Mouse (Mus musculus): ENCODE results near the gene Ppp1r3e.

Ppp1r3e gene

DNA sequence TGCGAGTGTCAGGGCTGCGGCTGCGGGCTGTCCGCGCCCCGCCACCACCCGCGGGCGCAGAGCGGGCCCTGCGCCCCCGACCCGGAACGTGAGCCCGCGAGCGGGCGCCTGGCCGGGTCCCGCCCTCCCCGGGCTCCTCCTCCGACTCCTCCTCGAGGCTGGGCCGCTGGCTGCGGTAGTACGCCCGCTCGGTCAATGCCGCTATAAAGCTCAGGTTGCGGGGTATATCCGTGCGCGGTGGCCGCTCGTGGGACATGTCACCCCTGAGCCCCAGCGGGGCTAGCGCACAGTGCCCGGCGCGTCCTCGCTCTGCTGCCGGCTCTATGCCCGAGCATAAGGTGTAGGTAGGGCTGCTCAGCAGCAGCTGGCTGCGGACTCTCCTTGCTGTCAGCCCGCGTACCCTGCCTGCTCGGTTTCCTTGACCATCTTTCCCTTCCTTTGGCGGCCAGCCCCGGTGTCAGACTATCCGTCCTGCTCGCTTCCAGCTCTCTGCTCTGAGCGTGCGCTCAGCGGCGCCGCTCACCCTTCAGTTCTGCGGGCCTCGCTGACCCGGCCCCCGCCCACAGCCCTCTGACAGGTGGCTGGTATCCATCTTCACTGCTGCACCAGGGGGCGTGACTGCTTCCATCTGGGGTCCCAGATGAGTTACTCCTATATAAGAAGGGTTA lies at the start of gene Ppp1r3e:
Ppp1r3e (minus strand) TSS at position 503 of the 668 bp plus-strand sequence.
- DNase-seq: peak; percentile 77 to 81

DNA sequence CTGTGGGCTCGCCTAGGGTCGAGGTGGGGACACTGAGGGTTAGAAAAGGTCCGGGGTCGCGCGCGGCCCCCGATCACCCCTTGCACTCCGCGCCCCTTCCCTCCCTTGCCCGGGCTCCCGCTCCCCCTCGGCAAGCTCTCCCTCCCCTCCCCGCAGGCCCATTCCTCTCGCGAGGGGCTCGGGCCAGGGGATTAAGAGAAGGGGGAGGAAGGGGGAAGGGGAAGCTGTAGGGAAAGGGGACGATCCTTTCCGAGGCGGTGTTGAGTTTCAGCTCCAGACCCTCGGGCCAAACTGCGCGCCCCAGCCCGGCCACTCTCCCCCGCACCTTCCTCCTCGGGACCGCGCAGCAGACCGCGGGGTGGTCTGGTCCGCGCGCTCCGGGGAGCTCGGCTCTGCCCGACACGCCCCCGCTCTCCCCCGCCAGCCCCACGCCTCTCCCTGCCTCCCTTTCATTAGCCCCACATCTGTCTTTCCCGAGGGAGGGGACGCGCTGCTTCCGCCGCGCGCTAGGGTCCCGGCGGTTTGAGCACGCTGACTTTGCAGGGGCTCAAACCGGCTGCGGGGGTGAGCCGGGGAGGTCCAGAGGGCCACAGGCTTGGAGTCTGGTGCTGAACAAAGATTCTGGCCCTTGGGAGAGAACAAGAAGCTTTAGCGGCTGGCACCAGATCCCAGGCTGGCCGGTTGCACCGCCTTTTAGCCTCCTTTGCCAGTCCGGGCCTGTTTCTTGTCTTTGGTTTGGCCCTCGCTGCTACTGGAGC lies 49.2 kb upstream of the Ppp1r3e start:
- no peak for DNase-seq

DNA sequence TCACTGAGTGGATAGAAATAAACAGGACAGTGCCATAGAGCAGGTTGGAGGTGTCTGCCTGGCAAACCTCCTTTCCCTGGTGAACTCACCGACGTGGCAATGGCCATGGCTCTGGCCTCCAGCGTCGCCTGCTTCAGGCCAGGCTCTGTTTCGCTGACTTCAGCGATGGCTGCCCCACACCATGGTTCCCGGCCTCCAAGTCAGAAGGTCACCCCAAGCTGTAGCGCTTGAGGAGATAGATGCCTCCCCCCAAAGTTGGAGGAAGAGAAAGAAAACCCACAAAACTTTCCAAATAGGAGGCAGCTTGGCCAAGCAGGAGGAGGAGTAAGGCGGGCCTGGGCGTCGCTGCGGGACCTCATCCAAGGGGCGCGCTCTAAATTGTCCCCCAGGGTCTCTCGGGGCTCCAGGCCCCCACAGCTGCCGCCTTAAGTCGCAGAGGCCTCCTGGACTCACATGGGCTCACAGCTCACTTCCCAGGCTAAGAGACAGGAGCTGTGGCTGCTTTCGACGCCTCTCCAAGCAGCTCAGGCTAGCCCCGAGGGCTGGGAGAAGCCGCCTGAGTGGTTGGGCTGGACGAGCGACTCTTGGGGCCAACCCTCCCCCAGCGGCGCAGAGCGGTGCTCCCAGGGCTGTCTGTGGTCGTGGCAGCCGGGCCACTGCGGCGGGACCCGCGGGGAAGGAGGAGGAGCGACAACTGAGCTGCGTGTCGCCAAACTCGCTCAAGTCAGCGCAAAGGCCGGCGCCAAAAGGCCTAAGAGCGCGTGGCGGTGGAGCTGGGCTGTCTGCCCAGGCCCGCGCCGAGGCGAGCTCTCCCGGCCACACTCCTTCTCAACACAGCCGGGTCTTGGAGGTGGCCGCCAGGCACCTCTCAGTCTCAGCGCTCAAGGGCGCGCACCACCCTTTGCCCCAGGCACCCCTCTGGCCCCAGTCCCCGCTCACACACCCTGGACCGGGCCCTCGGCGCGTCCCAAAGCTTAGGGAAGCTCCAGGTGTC lies 48.3 kb upstream of the Ppp1r3e start, which contains the start of gene Efs:
Efs (minus strand) TSS at position 778 of the 994 bp plus-strand sequence.
- DNase-seq: peak; percentile 42 to 65

DNA sequence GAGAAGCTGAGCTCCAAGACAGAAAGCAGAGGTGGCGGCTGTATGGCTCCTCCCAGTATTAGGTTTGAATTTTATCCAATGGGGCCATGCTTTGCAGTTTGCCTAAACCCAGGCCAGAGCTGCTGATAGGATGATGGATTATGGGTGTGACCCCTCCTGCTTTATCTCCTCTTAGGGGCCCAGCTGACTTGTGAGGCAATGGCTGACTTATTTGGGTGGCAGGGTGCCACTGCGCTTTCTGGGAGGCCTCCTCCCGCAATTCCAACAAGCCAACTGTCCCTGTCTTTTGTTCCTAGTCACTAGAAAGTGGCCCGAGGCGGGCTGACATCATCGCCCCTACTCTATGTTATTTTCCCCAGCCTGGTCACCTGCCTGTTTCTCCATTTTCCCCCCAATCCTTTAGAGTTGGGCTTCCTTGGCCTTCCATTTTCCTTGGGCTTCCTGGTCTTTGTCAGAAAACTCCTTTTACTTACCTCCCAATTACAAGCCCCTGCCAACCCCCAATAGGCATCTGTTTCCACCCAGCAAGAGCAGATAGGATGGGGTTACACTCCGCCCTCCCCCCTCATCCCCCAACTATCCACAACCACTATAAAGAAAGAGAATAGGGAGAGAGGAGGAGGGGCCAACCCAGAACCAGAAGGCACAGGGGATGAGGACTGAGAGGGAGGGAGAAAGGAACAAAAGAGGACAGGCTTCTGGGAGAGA lies 47.4 kb upstream of the Ppp1r3e start:
- no peak for DNase-seq

DNA sequence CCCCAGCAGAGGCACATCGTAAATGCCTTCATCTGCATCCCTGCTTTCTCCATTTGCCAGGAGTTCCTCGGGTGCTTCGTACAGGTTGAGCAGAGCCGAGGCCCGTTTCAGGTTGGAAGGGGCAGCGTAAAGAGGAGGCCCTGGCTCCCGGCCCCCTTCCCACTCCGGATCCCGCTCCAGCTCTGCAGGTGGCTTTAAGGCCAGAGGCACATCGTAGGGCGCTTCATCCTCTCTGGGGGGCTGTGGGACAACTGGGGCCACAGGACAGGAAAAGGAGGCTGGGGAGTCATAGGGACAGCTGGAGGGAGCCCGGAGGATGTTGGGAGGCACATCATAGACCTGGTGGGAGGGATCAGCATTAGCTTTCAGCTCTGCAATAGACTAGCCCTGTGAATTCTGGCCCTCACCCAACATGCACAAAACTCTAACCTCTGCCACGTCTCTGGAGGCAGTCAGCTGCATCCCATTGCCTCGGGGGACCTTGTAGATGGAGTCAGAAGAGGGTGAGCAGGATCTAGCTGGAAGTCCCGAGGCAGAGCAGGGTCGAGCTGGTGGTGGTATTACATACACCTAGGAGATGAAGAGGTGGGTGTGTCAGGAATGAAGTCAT lies 42.8 kb upstream of the Ppp1r3e start:
- no peak for DNase-seq

DNA sequence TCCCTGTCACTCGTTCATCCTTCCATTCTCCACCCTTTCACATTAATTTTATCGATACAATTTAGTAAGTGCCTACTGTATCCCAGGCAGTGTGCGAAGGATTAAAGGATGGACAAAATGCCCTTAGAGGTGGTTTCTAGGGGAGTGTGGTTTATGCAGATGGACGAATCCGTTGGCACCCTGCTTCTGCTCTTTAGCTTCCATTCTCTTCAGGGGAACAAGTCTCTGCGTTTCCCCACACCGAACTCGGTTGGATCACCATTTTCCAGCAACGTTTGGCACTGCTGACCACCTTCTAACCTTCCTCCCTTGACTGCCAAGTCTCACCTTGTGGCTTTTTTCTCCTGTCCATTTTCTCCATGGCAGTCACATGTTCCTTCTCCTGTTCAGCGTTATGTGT lies 36.0 kb upstream of the Ppp1r3e start:
- DNase-seq: peak in 1 of 2 experiments; percentile 47

DNA sequence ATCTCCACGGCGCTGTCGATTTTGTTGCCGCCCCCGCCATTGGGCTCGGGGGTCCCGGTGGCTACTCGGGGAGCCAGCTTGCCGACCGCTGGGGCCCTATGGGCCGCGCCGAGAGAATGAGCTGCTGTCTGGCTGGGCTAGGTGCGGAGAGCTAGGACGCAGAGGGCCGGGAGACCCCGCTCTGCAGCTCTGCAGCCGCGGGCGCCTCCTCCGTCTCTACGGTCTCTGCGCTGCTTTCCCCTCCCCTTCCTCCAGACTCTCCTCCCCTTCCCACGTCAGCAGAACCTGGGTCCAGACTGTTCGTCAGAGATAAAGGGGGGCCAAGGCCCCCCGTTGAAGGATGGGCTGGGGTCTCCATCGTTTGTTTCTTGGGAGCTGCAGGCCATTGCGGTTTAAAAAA lies 35.5 kb upstream of the Ppp1r3e start, which contains the start of gene Slc22a17:
Slc22a17 (minus strand) TSS at position 247 of the 400 bp plus-strand sequence.
- peak; percentile 82 to 86 for DNase-seq

DNA sequence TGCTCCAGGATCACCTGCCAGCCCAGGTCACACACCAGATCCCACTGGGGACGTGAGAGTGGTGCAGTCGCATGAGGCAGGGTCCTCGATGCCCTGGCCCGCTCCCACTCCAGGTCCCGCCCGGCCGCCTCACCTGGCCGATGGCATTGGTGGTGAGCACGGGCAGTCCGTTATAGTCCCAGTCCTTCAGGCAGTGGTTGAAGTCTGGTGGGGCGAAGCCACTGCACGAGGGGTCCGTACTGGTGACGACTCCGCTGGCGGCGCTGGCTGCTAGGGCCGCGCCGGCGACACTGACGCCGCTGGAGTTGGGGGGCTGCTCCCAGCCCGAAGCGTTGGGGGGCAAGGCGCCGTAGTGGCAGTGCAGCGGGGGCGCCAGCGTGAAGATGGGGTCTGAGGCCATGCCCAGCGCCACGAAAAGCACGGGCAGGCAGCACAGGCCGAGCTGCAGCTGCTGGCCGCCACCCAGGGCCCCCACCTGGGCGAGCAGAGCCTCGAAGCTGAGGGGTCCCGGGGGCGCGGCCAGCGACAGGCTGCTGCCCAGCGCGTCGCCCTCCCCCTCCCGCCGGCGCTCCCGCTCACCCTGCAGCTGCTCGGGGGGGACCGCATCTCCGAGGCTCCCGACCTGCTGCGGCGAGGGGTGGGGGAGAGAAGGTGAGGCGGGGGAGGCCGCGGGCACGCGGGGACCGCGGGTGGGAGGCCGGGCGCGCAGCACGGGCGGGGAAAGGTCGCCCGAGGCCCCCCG lies 34.9 kb upstream of the Ppp1r3e start:
- peak; percentile 38 to 48 for DNase-seq

DNA sequence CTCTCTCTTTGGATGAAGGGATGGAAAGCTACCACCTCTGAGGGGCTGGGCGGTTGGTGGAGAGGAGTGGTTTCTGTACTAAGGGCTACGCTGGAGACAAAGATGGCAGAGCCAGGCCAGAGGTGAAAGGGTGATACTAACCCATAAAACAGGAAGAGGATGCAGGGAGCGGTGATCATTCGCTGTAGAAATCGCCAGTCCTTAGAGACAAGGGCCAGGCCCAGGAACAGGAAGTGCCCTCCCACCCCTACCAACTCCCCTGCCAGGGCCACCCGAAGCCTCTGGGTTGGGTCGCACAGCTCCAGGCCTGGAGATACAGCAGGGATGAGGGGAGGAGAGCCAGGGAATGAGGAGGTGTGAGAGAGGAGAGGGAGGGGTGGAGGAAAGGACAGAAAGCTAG lies 31.3 kb upstream of the Ppp1r3e start:
- no peak for DNase-seq

DNA sequence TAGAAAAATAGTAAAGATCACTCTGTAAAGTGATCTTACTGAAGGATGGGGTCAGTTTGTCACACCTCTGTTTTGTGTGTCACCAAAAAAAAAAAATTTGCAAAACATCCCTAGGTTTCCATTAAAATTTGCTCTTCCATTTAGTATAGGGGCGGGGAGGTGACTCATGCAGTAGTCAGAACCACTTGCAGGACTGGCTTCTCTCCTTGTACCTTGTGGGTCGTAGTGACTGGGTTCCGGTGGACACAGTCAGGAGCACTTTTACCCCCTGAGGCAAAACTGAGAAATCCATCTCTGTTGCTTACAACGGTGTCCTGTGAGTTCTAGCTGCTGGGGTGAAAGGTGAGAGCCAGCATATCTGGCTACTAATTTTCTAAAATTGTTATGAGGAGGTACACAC lies 26.3 kb upstream of the Ppp1r3e start:
- DNase-seq: no peak

DNA sequence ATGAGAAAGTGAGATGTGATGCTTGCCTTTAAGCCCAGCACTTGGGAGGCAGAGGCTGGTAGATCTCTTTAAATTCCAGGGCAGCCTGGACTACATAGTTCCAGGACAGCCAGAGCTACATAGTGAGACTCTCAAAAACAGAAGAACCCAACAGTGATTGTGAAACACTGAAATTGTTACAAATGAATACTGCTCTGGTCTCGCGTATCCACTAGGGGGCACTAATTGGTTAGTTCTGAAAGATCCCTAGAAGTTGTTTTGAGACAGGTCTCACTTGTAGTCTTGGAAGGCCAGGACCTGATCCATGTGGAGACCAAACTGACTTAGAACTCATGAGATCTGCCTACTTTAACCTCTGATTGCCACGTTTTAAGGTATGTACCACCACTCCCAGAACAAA lies 23.0 kb upstream of the Ppp1r3e start:
- peak; percentile 73 to 78 for DNase-seq

DNA sequence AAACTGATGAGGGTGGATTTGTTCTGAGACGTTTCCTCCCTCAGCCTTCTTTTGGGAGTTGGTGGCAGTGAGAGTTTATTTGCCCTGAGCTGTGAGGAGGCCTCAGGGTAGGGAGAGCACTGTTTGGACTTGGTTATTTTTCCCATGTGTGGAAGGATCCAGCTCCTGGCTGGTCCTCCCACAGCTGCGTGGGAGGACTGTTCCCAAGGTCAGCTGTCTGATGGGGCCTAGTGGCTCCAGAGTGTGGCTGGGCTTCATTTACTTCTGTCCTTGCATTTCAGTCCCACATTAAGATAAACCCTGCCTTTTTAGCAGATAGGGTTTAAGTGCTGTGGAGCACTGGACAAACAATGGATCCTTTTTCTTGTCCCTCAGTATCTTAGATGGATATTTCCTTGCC lies 20.1 kb upstream of the Ppp1r3e start:
- no peak for DNase-seq

DNA sequence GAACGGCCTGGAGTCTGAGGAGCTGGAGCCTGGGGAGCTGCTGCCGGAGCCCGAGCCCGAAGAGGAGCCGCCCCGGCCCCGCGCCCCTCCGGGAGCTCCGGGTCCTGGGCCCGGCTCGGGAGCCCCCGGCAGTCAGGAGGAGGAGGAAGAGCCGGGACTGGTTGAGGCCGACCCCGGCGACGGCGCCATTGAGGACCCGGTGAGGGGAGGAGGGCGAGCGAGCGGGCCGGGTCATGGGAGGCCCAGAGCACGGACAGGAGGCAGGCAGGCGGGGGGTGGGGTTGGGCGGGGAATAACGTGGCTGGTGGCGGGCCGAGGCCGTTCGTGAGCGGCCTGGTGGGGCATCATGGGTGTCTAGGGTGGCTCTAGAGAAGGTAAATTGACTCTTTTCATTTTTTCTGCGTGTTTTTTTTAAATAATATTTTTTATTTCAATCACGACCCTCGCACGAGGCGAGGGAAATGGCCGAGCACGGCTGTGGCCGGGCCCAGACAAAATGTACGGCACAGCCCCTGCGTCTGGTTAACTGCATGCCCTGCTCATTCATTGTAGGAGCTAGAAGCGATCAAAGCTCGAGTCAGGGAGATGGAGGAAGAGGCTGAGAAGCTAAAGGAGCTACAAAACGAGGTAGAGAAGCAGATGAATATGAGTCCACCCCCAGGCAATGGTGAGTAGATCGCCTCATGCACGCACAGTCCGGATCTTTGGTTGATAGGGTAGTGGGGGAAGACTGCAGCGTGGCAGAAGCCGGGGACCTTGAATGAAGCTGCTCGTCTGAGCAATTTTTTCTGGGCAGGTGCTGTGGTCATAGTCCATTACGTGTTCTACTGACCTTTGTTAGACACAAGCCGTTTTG lies 17.2 kb upstream of the Ppp1r3e start:
- peak; percentile 66 to 78 for DNase-seq

DNA sequence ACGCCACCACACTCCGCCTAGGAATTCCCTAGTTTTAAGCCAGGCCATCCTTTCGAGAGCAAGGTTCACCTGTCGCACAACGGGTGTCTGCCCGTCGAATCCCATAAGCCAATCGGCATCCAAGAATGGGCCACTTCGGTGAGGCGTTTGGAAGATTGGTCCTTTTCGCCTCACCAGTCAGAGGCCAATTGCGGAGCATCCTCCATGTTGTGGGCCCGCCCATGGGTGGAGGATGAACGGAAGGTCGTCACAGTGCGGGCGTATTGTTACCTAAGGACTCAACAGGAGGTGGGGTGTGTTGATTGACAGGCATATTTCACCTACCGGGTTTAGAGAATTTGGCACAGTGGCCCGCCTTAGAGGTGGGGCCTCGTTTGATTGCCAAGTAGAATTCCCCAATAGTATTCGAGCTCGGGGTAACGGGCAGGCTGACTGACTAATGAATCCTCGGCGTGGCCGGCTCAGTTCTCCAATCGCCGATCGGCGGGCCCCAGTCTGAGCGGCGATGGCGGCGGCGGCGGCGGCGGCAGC lies 16.4 kb upstream of the Ppp1r3e start:
- peak; percentile 95 to 99 for DNase-seq

DNA sequence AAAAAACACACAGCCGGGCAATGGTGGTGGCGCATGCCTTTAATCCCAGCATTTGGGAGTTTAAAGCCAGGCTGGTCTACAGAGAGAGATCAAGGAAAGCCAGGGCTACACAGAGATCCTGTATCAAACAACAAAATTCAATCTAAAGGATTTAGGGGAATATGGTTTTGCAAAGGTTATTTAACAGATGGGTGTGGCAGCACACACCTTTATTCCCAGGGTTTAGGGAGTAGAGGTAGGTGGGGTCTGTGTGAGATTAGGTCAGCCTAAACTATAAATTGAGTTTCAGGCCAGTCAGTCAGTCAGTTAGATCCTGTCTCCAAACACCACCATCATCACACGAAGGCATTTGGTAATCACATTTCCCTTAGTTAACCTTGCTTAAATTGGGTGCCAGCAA lies 14.8 kb upstream of the Ppp1r3e start, which contains the start of gene Pabpn1:
Pabpn1 (plus strand) TSS at position 301 of the 400 bp plus-strand sequence.
- DNase-seq: no peak

DNA sequence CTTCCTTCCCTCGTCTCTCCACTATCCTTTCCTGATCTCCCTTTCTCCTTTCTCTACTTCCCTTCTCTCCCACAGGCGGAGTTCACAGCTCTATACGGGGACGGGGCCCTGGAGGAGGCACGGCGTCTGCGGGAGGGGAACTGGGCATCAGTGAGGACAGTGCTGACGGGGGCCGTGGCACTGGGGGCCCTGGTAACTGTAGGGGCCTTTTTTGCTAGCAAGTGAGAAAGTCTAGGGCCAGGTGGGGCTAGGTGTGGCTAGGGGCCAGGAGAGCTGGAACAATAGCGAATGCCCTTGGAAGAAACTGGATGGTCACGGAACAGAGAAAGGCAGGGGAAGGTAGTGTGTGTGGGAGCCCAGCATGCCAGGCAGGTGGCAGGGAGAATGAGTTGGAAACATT lies 8.0 kb upstream of the Ppp1r3e start:
- DNase-seq: no peak

DNA sequence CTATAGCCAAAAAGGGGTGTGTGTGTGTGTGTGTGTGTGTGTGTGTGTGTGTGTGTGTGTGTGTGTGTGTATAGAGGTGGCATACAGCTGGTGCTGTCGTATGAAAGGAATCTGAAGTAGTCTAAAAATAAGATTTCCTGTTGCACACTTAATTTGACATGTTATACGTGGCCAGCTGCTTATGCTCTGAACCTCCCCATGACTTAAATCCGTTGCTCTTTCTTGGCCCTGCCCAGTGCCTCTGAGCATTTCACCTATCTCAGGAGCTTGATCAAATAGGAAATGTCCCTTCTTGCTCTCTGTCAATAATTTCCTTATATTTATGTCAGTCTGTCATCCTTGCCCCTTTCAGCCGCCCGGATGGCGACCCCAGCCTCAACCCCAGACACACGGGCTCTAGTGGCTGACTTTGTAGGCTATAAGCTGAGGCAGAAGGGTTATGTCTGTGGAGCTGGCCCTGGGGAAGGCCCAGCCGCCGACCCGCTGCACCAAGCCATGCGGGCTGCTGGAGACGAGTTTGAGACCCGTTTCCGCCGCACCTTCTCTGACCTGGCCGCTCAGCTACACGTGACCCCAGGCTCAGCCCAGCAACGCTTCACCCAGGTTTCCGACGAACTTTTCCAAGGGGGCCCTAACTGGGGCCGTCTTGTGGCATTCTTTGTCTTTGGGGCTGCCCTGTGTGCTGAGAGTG lies 6.8 kb upstream of the Ppp1r3e start:
- no peak for DNase-seq

DNA sequence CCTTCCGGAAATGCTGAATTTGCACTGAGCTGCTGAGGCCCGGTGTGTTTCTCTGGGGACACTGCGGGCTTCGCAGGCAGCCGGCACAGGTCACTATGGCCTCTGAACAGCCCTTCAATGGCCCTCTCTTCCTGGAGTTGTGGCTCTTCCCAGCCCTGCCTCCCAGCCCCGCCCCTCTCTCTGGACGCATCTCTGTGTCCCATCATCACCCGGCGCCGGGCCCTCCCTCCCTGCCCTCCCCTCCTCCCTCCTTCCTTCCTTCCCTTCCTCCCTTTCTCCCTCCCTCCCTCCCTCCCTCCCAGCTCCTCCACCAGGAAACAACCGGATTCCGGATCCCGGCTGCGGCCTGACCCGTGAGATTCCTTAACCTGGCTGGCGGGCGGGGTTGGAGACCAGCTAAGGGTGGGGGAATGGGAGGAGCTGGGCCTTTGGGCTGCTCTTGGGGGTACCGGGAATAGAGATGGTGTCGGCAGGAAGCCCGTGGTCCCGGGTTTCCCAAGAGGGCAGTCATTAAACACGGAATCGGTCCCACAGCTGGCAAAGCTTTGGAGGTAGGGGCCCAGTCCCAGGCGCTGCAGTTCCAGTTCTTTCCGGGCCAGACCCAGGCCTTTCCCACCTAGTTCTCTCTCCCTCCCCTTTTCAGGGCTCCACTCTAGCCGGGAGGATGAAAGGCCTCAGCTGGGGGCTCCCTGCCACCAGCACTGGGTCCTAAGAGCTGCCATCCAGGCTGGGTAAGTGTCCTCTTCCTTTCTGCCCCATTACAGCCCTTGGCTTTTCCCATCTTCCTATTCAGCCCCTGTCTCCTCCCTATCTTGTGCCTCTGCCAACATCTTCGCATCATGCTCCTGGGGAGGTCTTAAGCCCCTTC lies 6.0 kb upstream of the Ppp1r3e start, which contains the start of the genes Bcl2l2 and Gm20521:
Bcl2l2 (plus strand) TSS at position 224 of the 868 bp plus-strand sequence.
Gm20521 (plus strand) TSS at position 288 of the 868 bp plus-strand sequence.
- DNase-seq: peak; percentile 83 to 87
